Mouse (Mus musculus) stomach, postnatal 0 days (tissue): ENCODE measurements around the gene Zfp324. TPM values are rescaled to one million over a fixed set of nuclear protein-coding genes. Genes with fewer than 3 reads are reported as not detected.

ENCODE experiments used
- ATAC-seq: fragments of 200-750 bp; cut with Nextera tagmentation; 2 replicates; pipeline ENCODE4 v1.8.0; 2017; ENCODE audit not compliant: low FRiP score, low TSS enrichment
- DNase-seq: peaks from one replicate; pipeline ENCODE4 v3.0.0-alpha.2; 2016; ENCODE audit warnings: low spot score
- H3K27ac ChIP-seq: fragments of 300-500 bp; sonication (generic); replicated peaks from 2 replicates; pipeline ENCODE4 v1.5.1; 2014; ENCODE audit warnings: mild to moderate bottlenecking, control low read depth
- H3K27me3 ChIP-seq: fragments of 300-500 bp; sonication (generic); 2 replicates; pipeline ENCODE4 v1.6.1; 2014; ENCODE audit warnings: low read length; ENCODE audit not compliant: control insufficient read depth, insufficient read depth
- H3K36me3 ChIP-seq: fragments of 300-500 bp; sonication (generic); 2 replicates; pipeline ENCODE4 v1.6.1; 2014; ENCODE audit warnings: low read length, mixed read lengths; ENCODE audit not compliant: control insufficient read depth, insufficient read depth
- H3K4me1 ChIP-seq: fragments of 300-500 bp; sonication (generic); replicated peaks from 2 replicates; pipeline ENCODE4 v1.6.1; 2014; ENCODE audit warnings: antibody characterized with exemption; ENCODE audit not compliant: control insufficient read depth, insufficient read depth
- H3K4me2 ChIP-seq: fragments of 300-500 bp; sonication (generic); replicated peaks from 2 replicates; pipeline ENCODE4 v1.6.1; 2014; ENCODE audit warnings: low read depth, mild to moderate bottlenecking, control low read depth, moderate library complexity
- H3K4me3 ChIP-seq: fragments of 300-500 bp; sonication (generic); 2 replicates; pipeline ENCODE4 v1.5.1; 2014; ENCODE audit warnings: low read depth, low read length, control low read depth
- H3K9ac ChIP-seq: fragments of 300-500 bp; sonication (generic); 2 replicates; pipeline ENCODE4 v1.6.1; 2014; ENCODE audit warnings: mild to moderate bottlenecking, low read length, control low read depth, mixed read lengths
- H3K9me3 ChIP-seq: fragments of 300-500 bp; sonication (generic); 2 replicates; pipeline ENCODE4 v1.6.1; 2016; ENCODE audit warnings: low read length; ENCODE audit not compliant: control insufficient read depth
- CTCF ChIP-seq: IDR thresholded peaks from 2 replicates; pipeline ENCODE4 v1.5.1; 2016; ENCODE audit warnings: antibody characterized with exemption, low read depth, mild to moderate bottlenecking, moderate library complexity
- EP300 ChIP-seq: optimal IDR thresholded peaks from 2 replicates; pipeline ENCODE3; 2016; ENCODE audit warnings: antibody characterized with exemption
- WGBS: fragments of 180-500 bp; shearing (Covaris S2); extraction: QIAGEN DNeasy Blood & Tissue Kit; methylation state at CpG from one replicate; pipeline ENCODE4 v1.1.7; 2014; 5-methylcytosine and 5-hydroxymethylcytosine counted together
- polyA plus RNA-seq: library from polyadenylated mRNA; unstranded; fragments of >200 nt; fragmentation: Nextera tagmentation; extraction: Ambion mirVana; gene quantifications from 2 replicates; pipeline ENCODE4 v1.2.1, GENCODE M21; 2015

Zfp324 gene
- polyA plus RNA-seq, 1 experiment from 2014 or later: 4.4 TPM

DNA sequence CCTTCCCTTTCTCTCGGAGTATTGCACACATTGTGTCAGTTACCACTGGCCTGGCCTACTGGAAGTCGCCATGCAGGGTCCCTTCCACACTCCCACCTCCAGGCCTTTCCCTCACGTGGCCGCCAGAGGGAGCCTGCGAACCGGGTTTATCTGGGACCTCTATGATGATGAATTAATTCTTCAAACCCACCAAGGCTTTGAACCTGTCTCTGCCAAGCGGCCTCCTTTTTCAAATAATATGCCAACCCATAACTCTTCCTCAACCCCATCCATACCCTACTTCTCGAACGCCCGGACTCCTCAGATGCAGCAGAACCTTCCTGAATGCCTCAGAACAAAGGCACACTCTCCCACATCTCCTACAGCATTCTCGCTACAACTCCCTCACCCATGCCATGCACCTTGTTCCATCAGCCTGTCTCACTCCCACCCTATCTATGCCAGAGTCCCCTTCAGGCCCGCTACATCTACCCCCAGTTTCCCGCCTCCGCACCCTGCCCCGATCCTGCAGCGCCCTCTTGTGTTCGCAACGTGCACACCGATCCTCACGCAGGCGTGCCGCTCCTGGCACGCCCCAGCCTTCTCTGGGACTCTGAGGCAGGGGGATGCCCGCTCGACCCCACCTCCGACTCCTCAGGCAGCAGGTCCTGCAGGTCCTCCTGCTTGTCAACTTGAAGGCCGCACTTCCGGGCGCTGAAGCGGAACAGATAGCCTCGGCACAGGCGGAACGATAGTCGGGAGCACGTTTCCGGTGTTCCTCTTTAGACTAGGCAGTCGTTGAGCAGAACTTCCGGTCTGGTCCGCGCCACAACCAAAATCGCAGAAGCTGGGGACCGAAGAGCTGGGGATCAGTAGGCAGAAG, 43.7 kb downstream of the Zfp324 start:
- Histone ChIP-seq H3K4me1 (no peaks in the 10 kb centered on the region), H3K27ac (peak overlapping the region; percentile 93), H3K9ac (peak overlapping the region; percentile 83), H3K27me3 (no peaks in the 10 kb centered on the region), H3K9me3 (no peaks in the 10 kb centered on the region), H3K36me3 (peaks cover 8% of the 10 kb centered on the region), H3K4me2 (peak overlapping the region; percentile 87), H3K4me3 (peak overlapping the region; percentile 75)
- DNase-seq (peak; percentile 93), ATAC-seq (peak; percentile 92)
- under 1% methylated on average over 42 of the region's 42 CpGs for WGBS
- TF ChIP-seq EP300 (no peak), CTCF (peak; percentile 91)

DNA sequence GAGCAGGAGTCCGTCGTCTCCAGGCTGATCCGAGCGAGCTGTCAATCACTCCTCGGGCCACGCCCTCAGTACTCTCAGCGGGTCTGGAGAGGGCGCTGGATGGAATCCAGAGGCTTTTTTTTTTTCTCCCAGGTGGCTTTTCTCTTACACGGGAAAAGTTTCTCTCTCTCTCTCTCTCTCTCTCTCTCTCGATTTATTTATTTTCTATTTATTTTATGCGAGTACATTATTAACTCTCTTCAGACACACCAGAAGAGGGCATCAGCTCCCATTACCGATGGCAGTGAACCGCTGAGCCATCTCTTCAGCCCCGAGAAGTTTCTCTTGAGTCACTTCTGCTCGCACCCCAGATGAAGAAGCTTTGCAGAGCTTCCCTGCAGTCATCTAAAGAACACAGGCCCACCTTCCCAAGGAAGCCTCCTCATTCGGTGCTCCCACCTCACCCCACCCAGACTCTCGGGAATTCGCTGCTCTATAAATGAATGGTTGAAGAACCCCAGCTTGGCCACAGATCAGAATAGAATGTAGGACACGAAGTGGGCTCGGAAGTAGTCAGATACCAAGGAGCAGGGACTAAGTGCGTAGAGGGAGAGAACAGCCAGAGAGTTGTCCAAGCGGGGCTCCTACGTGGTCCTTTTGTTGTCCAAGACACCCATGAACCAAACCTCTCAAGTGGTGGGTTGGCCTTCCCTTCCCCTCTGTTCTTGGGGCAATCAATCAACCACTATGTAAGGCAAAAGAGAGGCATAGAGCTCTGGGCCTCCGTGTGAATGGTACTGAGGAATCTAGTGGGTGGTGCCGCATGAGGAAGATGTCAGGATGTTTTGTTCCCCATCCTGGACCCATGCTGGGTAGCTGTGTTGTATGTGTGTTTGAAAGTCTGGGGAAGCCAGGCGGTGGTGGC, 44.6 kb downstream of the Zfp324 start, which contains the start of gene Zbtb45:
Gene Zbtb45, minus strand, starts transcription at position 30 of the 904 bp plus-strand sequence.
- 8% methylated on average over 26 of the region's 26 CpGs for WGBS
- no peak for DNase-seq
- peaks cover 8% of the 10 kb centered on the region for H3K36me3 ChIP-seq

DNA sequence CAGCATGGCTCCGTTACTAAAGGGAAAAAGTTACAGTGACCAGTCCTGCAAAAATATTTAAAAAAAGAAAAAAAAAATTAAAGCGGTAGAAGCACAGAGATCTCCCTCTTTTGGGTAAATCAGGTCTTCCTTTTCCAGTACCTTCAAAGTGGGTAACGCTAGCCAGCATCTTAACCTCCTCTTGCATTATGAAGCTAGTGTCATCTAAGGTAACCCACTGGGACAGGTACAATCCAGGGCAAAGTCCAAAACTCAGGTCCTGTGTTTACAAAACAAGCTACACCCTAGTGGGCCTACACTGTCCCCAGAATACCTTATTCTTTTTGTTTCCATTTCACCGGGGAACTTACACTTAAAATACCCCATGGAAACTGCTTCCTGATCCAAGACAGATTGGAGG, 48.0 kb downstream of the Zfp324 start:
- no peak overlapping the region for H3K4me2 ChIP-seq
- ATAC-seq (no peak), DNase-seq (no peak)
- no peak overlapping the region for H3K27ac ChIP-seq
- no peaks in the 10 kb centered on the region for H3K27me3 ChIP-seq
- TF ChIP-seq EP300 (no peak), CTCF (no peak)
- 61% methylated on average over 4 of the region's 4 CpGs for WGBS
- H3K4me1 ChIP-seq: no peaks in the 10 kb centered on the region
- no peak overlapping the region for H3K4me3 ChIP-seq
- H3K36me3 ChIP-seq: no peaks in the 10 kb centered on the region
- no peak overlapping the region for H3K9ac ChIP-seq
- H3K9me3 ChIP-seq: no peaks in the 10 kb centered on the region

More for the DNA sequence above, 44.6 kb downstream of the Zfp324 start, which contains the start of gene Zbtb45:
- no peak for ATAC-seq
- H3K4me2 ChIP-seq: peak within 1 kb of the TSS; percentile 87
- H3K27ac ChIP-seq: peak within 1 kb of the TSS; percentile 93
- no peaks in the 10 kb centered on the region for H3K9me3 ChIP-seq
- H3K4me1 ChIP-seq: no peaks in the 10 kb centered on the region
- peak within 1 kb of the TSS; percentile 75 for H3K4me3 ChIP-seq
- H3K27me3 ChIP-seq: no peaks in the 10 kb centered on the region
- peak within 1 kb of the TSS; percentile 83 for H3K9ac ChIP-seq
- TF ChIP-seq CTCF (no peak), EP300 (peak; percentile 3)

DNA sequence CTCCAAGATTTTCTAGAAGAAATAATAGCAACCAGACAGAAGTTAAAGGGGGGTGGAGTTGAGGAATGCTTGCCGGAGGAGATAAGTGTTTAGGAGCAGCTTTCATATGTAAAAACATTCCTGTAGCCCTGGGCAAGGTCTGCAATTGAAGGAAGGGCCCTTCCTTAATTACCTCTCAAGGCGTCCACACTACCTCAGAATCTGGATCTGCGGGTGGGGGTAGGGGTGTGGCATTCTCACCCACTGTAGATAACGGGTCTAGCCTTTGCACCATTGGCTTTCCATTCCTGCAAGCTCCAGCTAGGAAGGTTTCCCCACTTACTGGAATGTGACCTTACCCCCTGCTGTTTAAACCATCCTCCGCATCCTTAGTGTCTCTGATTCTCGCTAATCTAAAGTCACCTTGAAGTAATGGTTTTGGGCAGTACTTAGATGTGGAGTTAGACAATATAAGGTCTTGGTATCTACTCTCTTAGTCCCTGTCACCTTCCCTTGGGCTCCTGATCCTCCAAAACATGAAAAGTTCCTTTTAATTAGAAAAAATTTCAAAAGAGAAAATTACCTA, 48.7 kb downstream of the Zfp324 start:
- no peak for ATAC-seq
- Histone ChIP-seq H3K4me1 (no peaks in the 10 kb centered on the region), H3K9me3 (no peaks in the 10 kb centered on the region), H3K4me2 (no peak overlapping the region), H3K4me3 (no peak overlapping the region), H3K9ac (no peak overlapping the region), H3K27me3 (no peaks in the 10 kb centered on the region), H3K27ac (no peak overlapping the region), H3K36me3 (no peaks in the 10 kb centered on the region)
- DNase-seq: no peak
- TF ChIP-seq EP300: no peak
- no peak for TF ChIP-seq CTCF
- WGBS: 41% methylated on average over 6 of the region's 6 CpGs

DNA sequence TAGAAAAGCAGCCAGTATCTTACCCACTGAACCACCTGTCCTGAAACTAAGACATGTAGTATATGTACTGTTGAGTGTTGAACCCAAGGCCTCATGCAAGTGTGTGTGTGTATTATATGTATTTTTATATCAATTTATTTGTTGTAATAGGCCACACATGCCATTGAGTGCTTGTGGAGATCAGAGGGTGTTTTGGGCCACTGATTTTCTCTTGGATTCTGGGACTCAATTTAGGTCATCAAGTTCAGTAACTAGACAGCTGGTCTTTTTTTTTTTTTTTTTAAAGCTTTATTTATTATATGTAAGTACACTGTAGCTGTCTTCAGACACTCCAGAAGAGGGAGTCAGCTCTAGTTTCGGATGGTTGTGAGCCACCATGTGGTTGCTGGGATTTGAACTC, 49.6 kb downstream of the Zfp324 start:
- H3K4me2 ChIP-seq: no peak overlapping the region
- no peak for TF ChIP-seq CTCF
- H3K9ac ChIP-seq: no peak overlapping the region
- no peaks in the 10 kb centered on the region for H3K4me1 ChIP-seq
- DNase-seq (no peak), ATAC-seq (no peak)
- no peak overlapping the region for H3K27ac ChIP-seq
- 90% methylated on average over 1 of the region's 1 CpGs for WGBS
- no peak overlapping the region for H3K4me3 ChIP-seq
- H3K9me3 ChIP-seq: no peaks in the 10 kb centered on the region
- no peaks in the 10 kb centered on the region for H3K27me3 ChIP-seq
- no peaks in the 10 kb centered on the region for H3K36me3 ChIP-seq
